Mouse (Mus musculus): ENCODE results near the gene Cap2. TPM values are rescaled to one million over a fixed set of nuclear protein-coding genes. Genes with fewer than 3 reads are reported as not detected.

Cap2 gene
- polyA plus RNA-seq, 1 experiment from 2014 or later = 9.2 TPM

- no peaks in the 10 kb centered on the region for H3K36me3 ChIP-seq
- 88% methylated on average over 7 of the region's 7 CpGs for WGBS
- no peak for DNase-seq (ENCODE audit: low spot score)
Measured at GRCm38 (mm10) chr13:46652671-46653070, 151.0 kb downstream of the Cap2 start.

GRCm38 (mm10) chr13:46653671-46654070, 152.0 kb downstream of the Cap2 start:
- H3K9me3 ChIP-seq (replicated peaks) = no peaks in the 10 kb centered on the region
- WGBS = 77% methylated on average over 4 of the region's 4 CpGs
- no peak for DNase-seq (ENCODE audit: low spot score)

More at GRCm38 (mm10) chr13:46652671-46653070, 151.0 kb downstream of the Cap2 start:
- H3K4me1 ChIP-seq = peaks cover 5% of the 10 kb centered on the region
- H3K27ac ChIP-seq (replicated peaks) = no peak overlapping the region
- H3K4me3 ChIP-seq = no peak overlapping the region
- no peaks in the 10 kb centered on the region for H3K9me3 ChIP-seq (replicated peaks)
- no peaks in the 10 kb centered on the region for H3K27me3 ChIP-seq (ENCODE audit: low read depth, poor library complexity, severe bottlenecking)

GRCm38 (mm10) chr13:46654566-46654965, 152.9 kb downstream of the Cap2 start:
- no peak for DNase-seq (ENCODE audit: low spot score)
- Histone ChIP-seq H3K27me3 (ENCODE audit: low read depth, poor library complexity, severe bottlenecking) (no peaks in the 10 kb centered on the region), H3K36me3 (no peaks in the 10 kb centered on the region), H3K4me1 (peaks cover 5% of the 10 kb centered on the region), H3K27ac (replicated peaks) (no peak overlapping the region), H3K9me3 (replicated peaks) (no peaks in the 10 kb centered on the region), H3K4me3 (no peak overlapping the region)
- WGBS = 88% methylated on average over 5 of the region's 5 CpGs

More at GRCm38 (mm10) chr13:46653671-46654070, 152.0 kb downstream of the Cap2 start:
- no peaks in the 10 kb centered on the region for H3K36me3 ChIP-seq
- H3K27me3 ChIP-seq (ENCODE audit: low read depth, poor library complexity, severe bottlenecking) = no peaks in the 10 kb centered on the region
- H3K4me3 ChIP-seq = no peak overlapping the region
- H3K4me1 ChIP-seq = peaks cover 5% of the 10 kb centered on the region
- no peak overlapping the region for H3K27ac ChIP-seq (replicated peaks)

- H3K4me1 ChIP-seq = no peaks in the 10 kb centered on the region
- no peak for DNase-seq (ENCODE audit: low spot score)
- H3K27me3 ChIP-seq (ENCODE audit: low read depth, poor library complexity, severe bottlenecking) = no peaks in the 10 kb centered on the region
- WGBS = 93% methylated on average over 5 of the region's 5 CpGs
- no peak overlapping the region for H3K4me3 ChIP-seq
- H3K36me3 ChIP-seq = no peaks in the 10 kb centered on the region
- H3K9me3 ChIP-seq (replicated peaks) = no peaks in the 10 kb centered on the region
- H3K27ac ChIP-seq (replicated peaks) = no peak overlapping the region
Measured at GRCm38 (mm10) chr13:46659211-46659610, 157.6 kb downstream of the Cap2 start.

- Histone ChIP-seq H3K27ac (replicated peaks) (no peak overlapping the region), H3K9me3 (replicated peaks) (no peaks in the 10 kb centered on the region), H3K4me3 (no peak overlapping the region), H3K27me3 (ENCODE audit: low read depth, poor library complexity, severe bottlenecking) (no peaks in the 10 kb centered on the region), H3K4me1 (peaks cover 2% of the 10 kb centered on the region), H3K36me3 (no peaks in the 10 kb centered on the region)
- no peak for DNase-seq (ENCODE audit: low spot score)
- WGBS = 36% methylated on average over 4 of the region's 4 CpGs
Measured at GRCm38 (mm10) chr13:46663461-46663964, 161.9 kb downstream of the Cap2 start.

GRCm38 (mm10) chr13:46669048-46669619, 167.5 kb downstream of the Cap2 start, which contains the start of gene Fam8a1:
Fam8a1 (plus strand) TSS chr13:46669522.
- peak within 1 kb of the TSS; percentile 92 for H3K27ac ChIP-seq (replicated peaks)
- peak within 1 kb of the TSS; percentile 91 for H3K4me3 ChIP-seq
- H3K36me3 ChIP-seq = peaks cover 29% of the 10 kb centered on the region
- H3K4me1 ChIP-seq = peaks cover 16% of the 10 kb centered on the region
- 1% methylated on average over 44 of the region's 46 CpGs for WGBS
- H3K27me3 ChIP-seq (ENCODE audit: low read depth, poor library complexity, severe bottlenecking) = no peaks in the 10 kb centered on the region
- peak; percentile 93 for DNase-seq (ENCODE audit: low spot score)
- H3K9me3 ChIP-seq (replicated peaks) = no peaks in the 10 kb centered on the region

- H3K27me3 ChIP-seq (ENCODE audit: low read depth, poor library complexity, severe bottlenecking) = no peaks in the 10 kb centered on the region
- under 1% methylated on average over 88 of the region's 96 CpGs for WGBS
- no peaks in the 10 kb centered on the region for H3K9me3 ChIP-seq (replicated peaks)
- peak overlapping the region; percentile 92 for H3K27ac ChIP-seq (replicated peaks)
- peaks cover 16% of the 10 kb centered on the region for H3K4me1 ChIP-seq
- peaks cover 35% of the 10 kb centered on the region for H3K36me3 ChIP-seq
- DNase-seq (ENCODE audit: low spot score) = peak; percentile 36
- peak overlapping the region; percentile 91 for H3K4me3 ChIP-seq
Measured at GRCm38 (mm10) chr13:46669620-46670271, 168.1 kb downstream of the Cap2 start.

- Histone ChIP-seq H3K4me1 (peaks cover 16% of the 10 kb centered on the region), H3K27me3 (ENCODE audit: low read depth, poor library complexity, severe bottlenecking) (no peaks in the 10 kb centered on the region), H3K9me3 (replicated peaks) (no peaks in the 10 kb centered on the region), H3K4me3 (peak overlapping the region; percentile 91), H3K36me3 (peaks cover 42% of the 10 kb centered on the region), H3K27ac (replicated peaks) (no peak overlapping the region)
- DNase-seq (ENCODE audit: low spot score) = no peak
- WGBS = 68% methylated on average over 9 of the region's 9 CpGs
Measured at GRCm38 (mm10) chr13:46670514-46670913, 168.9 kb downstream of the Cap2 start.

GRCm38 (mm10) chr13:46674601-46675000, 173.0 kb downstream of the Cap2 start:
- 88% methylated on average over 2 of the region's 2 CpGs for WGBS
- Histone ChIP-seq H3K4me1 (peaks cover 10% of the 10 kb centered on the region), H3K4me3 (no peak overlapping the region), H3K36me3 (peaks cover 73% of the 10 kb centered on the region), H3K27me3 (ENCODE audit: low read depth, poor library complexity, severe bottlenecking) (no peaks in the 10 kb centered on the region), H3K9me3 (replicated peaks) (no peaks in the 10 kb centered on the region), H3K27ac (replicated peaks) (no peak overlapping the region)
- no peak for DNase-seq (ENCODE audit: low spot score)

- Histone ChIP-seq H3K4me3 (no peak overlapping the region), H3K27ac (replicated peaks) (no peak overlapping the region), H3K27me3 (ENCODE audit: low read depth, poor library complexity, severe bottlenecking) (no peaks in the 10 kb centered on the region), H3K36me3 (peaks cover 83% of the 10 kb centered on the region), H3K4me1 (no peaks in the 10 kb centered on the region), H3K9me3 (replicated peaks) (no peaks in the 10 kb centered on the region)
- 87% methylated on average over 4 of the region's 4 CpGs for WGBS
- no peak for DNase-seq (ENCODE audit: low spot score)
Measured at GRCm38 (mm10) chr13:46677721-46678120, 176.1 kb downstream of the Cap2 start.

- no peak for DNase-seq (ENCODE audit: low spot score)
- Histone ChIP-seq H3K27me3 (ENCODE audit: low read depth, poor library complexity, severe bottlenecking) (no peaks in the 10 kb centered on the region), H3K27ac (replicated peaks) (no peak overlapping the region), H3K36me3 (peaks cover 96% of the 10 kb centered on the region), H3K4me1 (no peaks in the 10 kb centered on the region), H3K9me3 (replicated peaks) (no peaks in the 10 kb centered on the region), H3K4me3 (no peak overlapping the region)
- 82% methylated on average over 2 of the region's 2 CpGs for WGBS
Measured at GRCm38 (mm10) chr13:46682921-46683320, 181.3 kb downstream of the Cap2 start.

- Histone ChIP-seq H3K27ac (replicated peaks) (no peak overlapping the region), H3K4me1 (no peaks in the 10 kb centered on the region), H3K36me3 (peaks cover 95% of the 10 kb centered on the region), H3K27me3 (ENCODE audit: low read depth, poor library complexity, severe bottlenecking) (no peaks in the 10 kb centered on the region), H3K9me3 (replicated peaks) (no peaks in the 10 kb centered on the region), H3K4me3 (no peak overlapping the region)
- no peak for DNase-seq (ENCODE audit: low spot score)
- 94% methylated on average over 1 of the region's 1 CpGs for WGBS
Measured at GRCm38 (mm10) chr13:46683370-46683769, 181.7 kb downstream of the Cap2 start.

GRCm38 (mm10) chr13:46690559-46691241, 189.1 kb downstream of the Cap2 start:
- H3K4me1 ChIP-seq = no peaks in the 10 kb centered on the region
- no peaks in the 10 kb centered on the region for H3K27me3 ChIP-seq (ENCODE audit: low read depth, poor library complexity, severe bottlenecking)
- no peak overlapping the region for H3K4me3 ChIP-seq
- H3K9me3 ChIP-seq (replicated peaks) = no peaks in the 10 kb centered on the region
- no peak overlapping the region for H3K27ac ChIP-seq (replicated peaks)
- DNase-seq (ENCODE audit: low spot score) = no peak
- H3K36me3 ChIP-seq = peaks cover 98% of the 10 kb centered on the region
- WGBS = 91% methylated on average over 4 of the region's 4 CpGs

Measured in midbrain, embryonic 10.5 days (tissue).